In the genomic region with DNA sequence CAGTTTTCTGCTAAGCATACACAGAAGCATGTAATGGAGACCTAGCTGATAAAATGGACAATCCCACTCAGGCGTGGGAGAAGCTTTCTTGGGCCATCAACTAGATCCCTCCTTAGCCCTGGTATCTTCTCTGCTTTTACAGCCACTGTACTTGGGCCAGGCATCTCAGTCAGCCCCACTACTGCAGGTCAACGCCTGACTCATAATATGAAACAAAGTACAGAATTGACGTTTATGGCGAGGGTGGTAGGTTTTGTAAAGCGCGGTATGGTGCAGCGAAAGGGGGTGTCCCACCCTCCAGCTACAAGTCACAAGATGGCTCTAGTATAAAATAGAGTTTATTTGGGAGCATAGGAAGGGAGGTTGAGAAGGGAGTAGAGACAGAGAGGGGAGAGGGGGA, we compare ENCODE assay signal across 23 mouse cellular contexts. TPM values are rescaled to one million over a fixed set of nuclear protein-coding genes. Genes with fewer than 3 reads are reported as not detected.
DNase-seq lines count a peak whose midpoint lies in the region; ATAC-seq and TF ChIP-seq lines count a peak whose summit lies in the region.
"Had no signal": no experiment of that assay in that cellular context is flagged by ENCODE, and none has a peak within 500 bp of the region (broad histone marks: within the 10 kb centered on the region; RNA-seq: fewer than 3 reads in every experiment).

No protein-coding gene starts in this region.

- peak overlapping the region; percentile 88 for H3K27ac ChIP-seq in heart, adult 2 months
- H3K27ac ChIP-seq in kidney, embryonic 16.5 days (ENCODE audit: low read length): peak overlapping the region; percentile 97
- H3K27ac ChIP-seq in macrophage: peak overlapping the region; percentile 44
- no peak overlapping the region for H3K27ac ChIP-seq in liver, postnatal 0 days (ENCODE audit: low read depth)
- H3K27ac ChIP-seq: embryonic facial prominence, embryonic 13.5 days; forebrain, embryonic 13.5 days; liver, embryonic 13.5 days had no signal

- no peaks in the 10 kb centered on the region for H3K9me3 ChIP-seq in kidney, embryonic 16.5 days (ENCODE audit: low read length)
- H3K9me3 ChIP-seq in liver, postnatal 0 days (ENCODE audit: low read length): no peaks in the 10 kb centered on the region
- H3K9me3 ChIP-seq: embryonic facial prominence, embryonic 13.5 days; forebrain, embryonic 13.5 days; liver, embryonic 13.5 days had no signal

- TF ChIP-seq CTCF in heart, adult 2 months (IDR thresholded peaks at IDR 0.05): no peak
- TF ChIP-seq CTCF in liver, postnatal 0 days (IDR thresholded peaks at IDR 0.05; ENCODE audit: low read depth): no peak

- intact Hi-C loops in heart, adult 2 months (cut with DNase I): no loop called here
- intact Hi-C loops in heart, postnatal 36 days (cut with DNase I): loop anchor here (1.0 to 2.0 kb wide), 2 partner anchors 29 to 43 kb away; a partner anchor contains a TSS

- TF ChIP-seq POLR2A in heart, adult 2 months (IDR thresholded peaks at IDR 0.05; ENCODE audit: insufficient read depth, low read depth, low read length): no peak

- 88% methylated on average over 7 of the region's 7 CpGs for WGBS in heart, adult 2 months
- 70% methylated on average over 7 of the region's 7 CpGs for WGBS in kidney, embryonic 16.5 days
- 90% methylated on average over 7 of the region's 7 CpGs for WGBS in macrophage (ENCODE audit: missing documents)
- 84% methylated on average over 7 of the region's 7 CpGs for WGBS in liver, postnatal 0 days (ENCODE audit: insufficient replicate concordance)

- H3K4me3 ChIP-seq in heart, adult 2 months: no peak overlapping the region
- H3K4me3 ChIP-seq in kidney, embryonic 16.5 days (ENCODE audit: low read length): no peak overlapping the region
- no peak overlapping the region for H3K4me3 ChIP-seq in macrophage (ENCODE audit: inconsistent target)
- H3K4me3 ChIP-seq in liver, postnatal 0 days (ENCODE audit: low read depth, low read length): no peak overlapping the region
- H3K4me3 ChIP-seq: embryonic facial prominence, embryonic 13.5 days; forebrain, embryonic 13.5 days; liver, embryonic 13.5 days had no signal

- no peak for ATAC-seq in kidney, embryonic 16.5 days (ENCODE audit: low FRiP score, low TSS enrichment)
- ATAC-seq in liver, postnatal 0 days: no peak

- H3K36me3 ChIP-seq in heart, adult 2 months (ENCODE audit: control insufficient read depth, insufficient read depth, low read length): peaks cover 4% of the 10 kb centered on the region
- H3K36me3 ChIP-seq in kidney, embryonic 16.5 days (ENCODE audit: insufficient read depth, low read length): no peaks in the 10 kb centered on the region
- H3K36me3 ChIP-seq in macrophage (ENCODE audit: inconsistent target): no peaks in the 10 kb centered on the region
- no peaks in the 10 kb centered on the region for H3K36me3 ChIP-seq in liver, postnatal 0 days (replicated peaks; ENCODE audit: insufficient read depth, low read length)
- H3K36me3 ChIP-seq: embryonic facial prominence, embryonic 13.5 days; liver, embryonic 13.5 days had no signal

- no peak overlapping the region for H3K9ac ChIP-seq in heart, adult 2 months (ENCODE audit: low read depth, low read length)
- no peak overlapping the region for H3K9ac ChIP-seq in kidney, embryonic 16.5 days (replicated peaks; ENCODE audit: low read length)
- H3K9ac ChIP-seq in liver, postnatal 0 days (replicated peaks): no peak overlapping the region
- H3K9ac ChIP-seq: embryonic facial prominence, embryonic 13.5 days; forebrain, embryonic 13.5 days; liver, embryonic 13.5 days had no signal

- TF ChIP-seq EP300 in heart, adult 2 months (IDR thresholded peaks at IDR 0.05; ENCODE audit: insufficient read depth, low read depth, low read length): no peak
- TF ChIP-seq EP300 in liver, postnatal 0 days (IDR thresholded peaks at IDR 0.05; ENCODE audit: low read depth): no peak

- H3K79me2 ChIP-seq in heart, adult 2 months (replicated peaks; ENCODE audit: control insufficient read depth, insufficient read depth, low read length): no peaks in the 10 kb centered on the region
- no peaks in the 10 kb centered on the region for H3K79me2 ChIP-seq in macrophage (ENCODE audit: inconsistent target)

- no peak for DNase-seq in heart, adult 2 months
- DNase-seq in heart, postnatal 36 days: no peak
- DNase-seq in kidney, postnatal 25 days: no peak
- peak; percentile 57 for DNase-seq in CD4-positive, CD25-positive, alpha-beta regulatory T cell, adult 2 months (ENCODE audit: low read depth, low spot score)
- no peak for DNase-seq in right cerebral cortex, adult 18-20 months
- DNase-seq in liver, postnatal 0 days: no peak
- DNase-seq: cerebellum, adult 11 months; liver, embryonic 13.5 days; thymus, adult 2 months had no signal

- H3K27me3 ChIP-seq in heart, adult 2 months (ENCODE audit: control insufficient read depth, insufficient read depth, low read length): no peaks in the 10 kb centered on the region
- H3K27me3 ChIP-seq in kidney, embryonic 16.5 days (ENCODE audit: insufficient read depth, low read length): no peaks in the 10 kb centered on the region
- no peaks in the 10 kb centered on the region for H3K27me3 ChIP-seq in liver, postnatal 0 days (ENCODE audit: insufficient read depth, low read length)
- H3K27me3 ChIP-seq: embryonic facial prominence, embryonic 13.5 days; forebrain, embryonic 13.5 days; liver, embryonic 13.5 days had no signal

- H3K4me1 ChIP-seq in heart, adult 2 months (ENCODE audit: control insufficient read depth, insufficient read depth, low read length): peaks cover 8% of the 10 kb centered on the region
- peaks cover 30% of the 10 kb centered on the region for H3K4me1 ChIP-seq in kidney, embryonic 16.5 days (ENCODE audit: insufficient read depth, low read length)
- H3K4me1 ChIP-seq in liver, postnatal 0 days (ENCODE audit: insufficient read depth): peaks cover 6% of the 10 kb centered on the region
- H3K4me1 ChIP-seq: liver, embryonic 13.5 days had no signal

- H3K4me2 ChIP-seq in kidney, embryonic 16.5 days (replicated peaks; ENCODE audit: low read depth, low read length): no peak overlapping the region
- no peak overlapping the region for H3K4me2 ChIP-seq in liver, postnatal 0 days (ENCODE audit: low read depth, low read length)
- H3K4me2 ChIP-seq: embryonic facial prominence, embryonic 13.5 days; forebrain, embryonic 13.5 days; liver, embryonic 13.5 days had no signal

RNA-seq across cellular contexts. Expression of a gene that starts 43.1 kb away (rescaled TPM):
- total RNA-seq in heart, adult 2 months (2021): 10 to 100 TPM; 70.5 to 93.9 TPM
- 41.9 and 47.3 TPM in 2 replicates for polyA plus RNA-seq in heart, adult 2 months (2012; rRNA removed)
- total RNA-seq in heart, postnatal 36 days (2021): 100 to 1,000 TPM in 1 of 2 experiments, 10 to 100 TPM in 1; 87.6 to 103 TPM
- polyA plus RNA-seq in kidney, embryonic 16.5 days (2015; fragmentation: Nextera tagmentation; extraction: Ambion mirVana): 487 TPM in 2 replicates
- 100 to 1,000 TPM in 5 of 26 experiments, 10 to 100 TPM in 17, 1 to 10 TPM in 4; 7.1 to 350 (median 34.6) TPM for total RNA-seq in macrophage (2018; cell fraction: chromatin; rRNA removed)
- 100 to 1,000 TPM; 121 to 615 (median 284) TPM for total RNA-seq in macrophage (2018; cell fraction: cytosol; rRNA removed)
- total RNA-seq in macrophage (2018; cell fraction: nucleus; rRNA removed): 100 to 1,000 TPM in 9 of 26 experiments, 10 to 100 TPM in 17; 22.9 to 214 (median 67.5) TPM
- polyA plus RNA-seq in macrophage (2018): 266 to 423 TPM (median 285 TPM) in 3 replicates
- 75.4 and 82.0 TPM in 2 replicates for polyA plus RNA-seq in liver, postnatal 0 days (2015; fragmentation: Nextera tagmentation; extraction: Ambion mirVana)

RNA-seq across cellular contexts. Expression of a gene that starts 54.5 kb away (rescaled TPM):
- not detected for total RNA-seq in heart, adult 2 months (2021)
- not detected in 2 replicates for polyA plus RNA-seq in heart, adult 2 months (2012; rRNA removed)
- total RNA-seq in heart, postnatal 36 days (2021): not detected
- not detected in 2 replicates for polyA plus RNA-seq in kidney, embryonic 16.5 days (2015; fragmentation: Nextera tagmentation; extraction: Ambion mirVana)
- not detected for total RNA-seq in macrophage (2018; cell fraction: chromatin; rRNA removed)
- not detected for total RNA-seq in macrophage (2018; cell fraction: cytosol; rRNA removed)
- total RNA-seq in macrophage (2018; cell fraction: nucleus; rRNA removed): not detected
- not detected in 3 replicates for polyA plus RNA-seq in macrophage (2018)
- polyA plus RNA-seq in liver, postnatal 0 days (2015; fragmentation: Nextera tagmentation; extraction: Ambion mirVana): not detected in 2 replicates
- total RNA-seq: gastrocnemius, adult 18-20 months; heart, postnatal 25 days; layer of hippocampus, postnatal 10 days; left cerebral cortex, postnatal 25 days; megakaryocyte progenitor cell, adult 5-6 weeks; MEL; midbrain, postnatal 0 days had no signal
- polyA plus RNA-seq: embryonic facial prominence, embryonic 13.5 days; forebrain, embryonic 13.5 days; inflammation-experienced regulatory T-cells, adult 6 months; liver, embryonic 13.5 days; midbrain, postnatal 0 days; neural tube, embryonic 14.5 days; spleen, adult 2 months; thymus, adult 2 months had no signal
